9 mouse cellular contexts compared by ENCODE assay signal in genomic region chr17:65726274-65726673, GRCm38 (mm10). TPM values are rescaled to one million over a fixed set of nuclear protein-coding genes. Genes with fewer than 3 reads are reported as not detected.
A peak's percentile ranks its signal among the peaks of the same experiment; 100 is the strongest.
DNase-seq lines count a peak whose midpoint lies in the region; ATAC-seq lines count a peak whose summit lies in the region.
"Had no signal": no experiment of that assay in that cellular context is flagged by ENCODE, and none has a peak within 500 bp of the region (broad histone marks: within the 10 kb centered on the region; RNA-seq: fewer than 3 reads in every experiment).

No protein-coding gene starts in this region.

- peak; percentile 44 for DNase-seq in hindbrain, embryonic 11.5 days (ENCODE audit: low spot score)
- DNase-seq in B cell, adult 2 months, result peak; percentile 50 to 60
- DNase-seq in WW6 (ENCODE audit: low read depth, low spot score), result peak; percentile 65
- DNase-seq in lung, postnatal 25 days (ENCODE audit: low spot score), result peak; percentile 16
- no peak for DNase-seq in left cerebral cortex, adult 11 months (ENCODE audit: low spot score)
- DNase-seq in kidney, adult 11 months, result no peak
- DNase-seq: layer of hippocampus, adult 9-11 months had no signal

- 0 out of 2 replicates have a peak, but pooled peaks have one; percentile 43 for ATAC-seq in hindbrain, embryonic 11.5 days (ENCODE audit: low FRiP score)
- ATAC-seq in hindbrain, embryonic 12.5 days (ENCODE audit: low FRiP score), result no peak
- ATAC-seq in intestine, embryonic 16.5 days, result no peak

- 85% methylated on average over 6 of the region's 6 CpGs for WGBS in hindbrain, embryonic 11.5 days
- 83% methylated on average over 6 of the region's 6 CpGs for WGBS in hindbrain, embryonic 12.5 days
- 86% methylated on average over 6 of the region's 6 CpGs for WGBS in intestine, embryonic 16.5 days

- H3K27ac ChIP-seq in hindbrain, embryonic 11.5 days (ENCODE audit: low read depth, low read length), result no peak overlapping the region
- H3K27ac ChIP-seq in hindbrain, embryonic 12.5 days, result no peak overlapping the region
- H3K27ac ChIP-seq in intestine, embryonic 16.5 days (ENCODE audit: low read length), result no peak overlapping the region

- H3K4me1 ChIP-seq in hindbrain, embryonic 11.5 days (replicated peaks; ENCODE audit: control insufficient read depth, insufficient read depth, low read length), result no peaks in the 10 kb centered on the region
- H3K4me1 ChIP-seq in hindbrain, embryonic 12.5 days, result peaks cover 8% of the 10 kb centered on the region
- 0 out of 2 replicates have a peak, but pooled peaks cover 6% of the 10 kb centered on the region for H3K4me1 ChIP-seq in intestine, embryonic 16.5 days (ENCODE audit: control insufficient read depth, insufficient read depth, low read length)

- no peak overlapping the region for H3K9ac ChIP-seq in hindbrain, embryonic 11.5 days (ENCODE audit: low read depth, low read length)
- no peak overlapping the region for H3K9ac ChIP-seq in hindbrain, embryonic 12.5 days
- H3K9ac ChIP-seq in intestine, embryonic 16.5 days (ENCODE audit: low read depth, low read length), result no peak overlapping the region

- no peaks in the 10 kb centered on the region for H3K9me3 ChIP-seq in hindbrain, embryonic 11.5 days (ENCODE audit: control insufficient read depth, low read length)
- no peaks in the 10 kb centered on the region for H3K9me3 ChIP-seq in hindbrain, embryonic 12.5 days (replicated peaks)
- H3K9me3 ChIP-seq in intestine, embryonic 16.5 days (ENCODE audit: control insufficient read depth, low read length), result no peaks in the 10 kb centered on the region

- H3K4me2 ChIP-seq in hindbrain, embryonic 11.5 days (replicated peaks; ENCODE audit: low read depth, low read length), result no peak overlapping the region
- H3K4me2 ChIP-seq in hindbrain, embryonic 12.5 days (replicated peaks), result no peak overlapping the region
- no peak overlapping the region for H3K4me2 ChIP-seq in intestine, embryonic 16.5 days (ENCODE audit: low read depth, low read length)

- H3K36me3 ChIP-seq in hindbrain, embryonic 11.5 days (ENCODE audit: control insufficient read depth, insufficient read depth, low read length), result no peaks in the 10 kb centered on the region
- peaks cover 1% of the 10 kb centered on the region; the same call in 1 of the 2 replicates for H3K36me3 ChIP-seq in hindbrain, embryonic 12.5 days
- H3K36me3 ChIP-seq in intestine, embryonic 16.5 days (ENCODE audit: control insufficient read depth, insufficient read depth, low read length), result no peaks in the 10 kb centered on the region

- no peaks in the 10 kb centered on the region for H3K27me3 ChIP-seq in hindbrain, embryonic 11.5 days (ENCODE audit: control insufficient read depth, insufficient read depth, low read length)
- no peaks in the 10 kb centered on the region for H3K27me3 ChIP-seq in hindbrain, embryonic 12.5 days
- no peaks in the 10 kb centered on the region for H3K27me3 ChIP-seq in intestine, embryonic 16.5 days (replicated peaks; ENCODE audit: control insufficient read depth, insufficient read depth, low read length)

- H3K4me3 ChIP-seq in hindbrain, embryonic 11.5 days (ENCODE audit: low read depth, low read length), result no peak overlapping the region
- no peak overlapping the region for H3K4me3 ChIP-seq in hindbrain, embryonic 12.5 days
- no peak overlapping the region for H3K4me3 ChIP-seq in intestine, embryonic 16.5 days (ENCODE audit: low read length)

RNA-seq across cellular contexts. Expression of gene Rab31, which starts 46.3 kb away (rescaled TPM):
- 74.8 and 82.0 TPM in 2 replicates for polyA plus RNA-seq in hindbrain, embryonic 11.5 days (2014; fragmentation: Nextera tagmentation; extraction: Ambion mirVana)
- 74.7 and 76.9 TPM in 2 replicates for polyA plus RNA-seq in hindbrain, embryonic 12.5 days (2016; fragmentation: Nextera tagmentation; extraction: Ambion mirVana)
- 26.8 and 28.0 TPM in 2 replicates for polyA plus RNA-seq in intestine, embryonic 16.5 days (2015; fragmentation: Nextera tagmentation; extraction: Ambion mirVana)

RNA-seq across cellular contexts. Expression of gene Ppp4r1, which starts 56.1 kb away (rescaled TPM):
- polyA plus RNA-seq in hindbrain, embryonic 11.5 days (2014; fragmentation: Nextera tagmentation; extraction: Ambion mirVana), result 48.9 and 56.8 TPM in 2 replicates
- polyA plus RNA-seq in hindbrain, embryonic 12.5 days (2016; fragmentation: Nextera tagmentation; extraction: Ambion mirVana), result 60.8 and 60.9 TPM in 2 replicates
- polyA plus RNA-seq in intestine, embryonic 16.5 days (2015; fragmentation: Nextera tagmentation; extraction: Ambion mirVana), result 30.9 and 34.0 TPM in 2 replicates

Comparison
In these comparisons a context has a peak if more than half of its experiments do, and no peak if none do; other contexts are left out.
1. DNase-seq: peak in hindbrain, embryonic 11.5 days (single experiment), B cell, adult 2 months (2 of 2), WW6 (single experiment) and lung, postnatal 25 days (single experiment); none in left cerebral cortex, adult 11 months (single experiment) and kidney, adult 11 months (single experiment).